Mouse (Mus musculus) liver, postnatal 0 days (tissue): ENCODE measurements around the gene Adgre5.

Experiments used
- CTCF ChIP-seq: sonication (generic); IDR thresholded peaks from 2 replicates; pipeline ENCODE4 v1.5.1; 2016; ENCODE audit warnings: antibody characterized with exemption, low read depth
- EP300 ChIP-seq: IDR thresholded peaks from 2 replicates; pipeline ENCODE4 v1.6.1; 2016; ENCODE audit warnings: antibody characterized with exemption, low read depth, mild to moderate bottlenecking

GRCm38 (mm10) chr8:83737852-83738562 is 3.1 kb downstream of the Adgre5 start:
- TF ChIP-seq CTCF (no peak), EP300 (no peak)
